20 mouse cellular contexts compared by ENCODE assay signal in genomic region chr6:4579620-4580019, GRCm38 (mm10).
"Had no signal": no experiment of that assay in that cellular context is flagged by ENCODE, and none has a peak within 500 bp of the region (broad histone marks: within the 10 kb centered on the region; RNA-seq: fewer than 3 reads in every experiment).

No protein-coding gene starts in this region.

- H3K4me2 ChIP-seq: liver, embryonic 13.5 days; liver, embryonic 15.5 days; lung, embryonic 15.5 days; midbrain, embryonic 12.5 days; neural tube, embryonic 12.5 days had no signal

- H3K27me3 ChIP-seq: liver, embryonic 13.5 days; liver, embryonic 15.5 days; lung, embryonic 15.5 days; midbrain, embryonic 12.5 days; neural tube, embryonic 12.5 days had no signal

- ATAC-seq: liver, postnatal 0 days; lung, postnatal 0 days had no signal

- H3K27ac ChIP-seq: liver, embryonic 13.5 days; liver, embryonic 15.5 days; lung, embryonic 15.5 days; midbrain, embryonic 10.5 days; midbrain, embryonic 12.5 days; neural tube, embryonic 12.5 days had no signal

- H3K36me3 ChIP-seq: liver, embryonic 13.5 days; liver, embryonic 15.5 days; lung, embryonic 15.5 days; midbrain, embryonic 10.5 days; midbrain, embryonic 12.5 days; neural tube, embryonic 12.5 days had no signal

- H3K4me1 ChIP-seq: liver, embryonic 13.5 days; liver, embryonic 15.5 days; midbrain, embryonic 12.5 days; neural tube, embryonic 12.5 days had no signal

- H3K9ac ChIP-seq: liver, embryonic 13.5 days; liver, embryonic 15.5 days; liver, postnatal 0 days; lung, embryonic 15.5 days; midbrain, embryonic 12.5 days; neural tube, embryonic 12.5 days had no signal

- H3K4me3 ChIP-seq: liver, embryonic 13.5 days; liver, embryonic 15.5 days; lung, embryonic 15.5 days; midbrain, embryonic 10.5 days; midbrain, embryonic 12.5 days; neural tube, embryonic 12.5 days had no signal

- DNase-seq: liver, embryonic 13.5 days; liver, postnatal 0 days; lung, adult 2 months; lung, postnatal 14 days; lung, postnatal 4 days; midbrain, embryonic 14.5 days; retina, postnatal 1 day; right cerebral cortex, adult 18-20 months; right cerebral cortex, postnatal 25 days; right cerebral cortex, postnatal 4 days; spleen, adult 18-20 months; thymus, adult 18-20 months; thymus, postnatal 25 days; thymus, postnatal 4 days had no signal

- H3K9me3 ChIP-seq: liver, embryonic 13.5 days; liver, embryonic 15.5 days; lung, embryonic 15.5 days; midbrain, embryonic 10.5 days; midbrain, embryonic 12.5 days; neural tube, embryonic 12.5 days had no signal
